Mouse (Mus musculus) lung, adult 18-20 months (tissue): ENCODE data around the gene Olfr881.

Source experiments
- DNase-seq, 2 experiments: peaks; one replicate each; pipeline ENCODE4 v3.0.0; 2022; ENCODE audit warnings: mixed read lengths in 2 of 2

Gene Olfr881

DNA sequence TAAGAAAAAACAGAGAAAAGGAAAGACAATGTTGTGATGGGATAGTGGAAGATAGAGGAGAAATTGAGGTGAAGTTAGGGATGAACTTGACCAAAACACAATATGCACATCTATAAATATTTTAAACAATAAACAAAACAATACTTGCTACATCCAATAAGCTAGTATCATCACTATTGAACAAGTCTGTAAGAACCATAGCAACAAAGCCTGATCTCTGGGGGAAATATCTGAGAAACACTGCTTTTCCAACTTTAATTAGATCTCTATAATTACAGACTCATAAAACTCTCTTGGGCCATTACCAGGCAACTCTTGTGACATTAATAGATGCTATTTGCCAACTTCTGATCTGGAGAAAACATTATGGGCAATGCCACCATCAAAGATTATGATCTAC lies at the start of gene Olfr881:
TSS of gene Olfr881 (plus strand) at position 301 of the 400 bp plus-strand sequence.
- DNase-seq = no peak

DNA sequence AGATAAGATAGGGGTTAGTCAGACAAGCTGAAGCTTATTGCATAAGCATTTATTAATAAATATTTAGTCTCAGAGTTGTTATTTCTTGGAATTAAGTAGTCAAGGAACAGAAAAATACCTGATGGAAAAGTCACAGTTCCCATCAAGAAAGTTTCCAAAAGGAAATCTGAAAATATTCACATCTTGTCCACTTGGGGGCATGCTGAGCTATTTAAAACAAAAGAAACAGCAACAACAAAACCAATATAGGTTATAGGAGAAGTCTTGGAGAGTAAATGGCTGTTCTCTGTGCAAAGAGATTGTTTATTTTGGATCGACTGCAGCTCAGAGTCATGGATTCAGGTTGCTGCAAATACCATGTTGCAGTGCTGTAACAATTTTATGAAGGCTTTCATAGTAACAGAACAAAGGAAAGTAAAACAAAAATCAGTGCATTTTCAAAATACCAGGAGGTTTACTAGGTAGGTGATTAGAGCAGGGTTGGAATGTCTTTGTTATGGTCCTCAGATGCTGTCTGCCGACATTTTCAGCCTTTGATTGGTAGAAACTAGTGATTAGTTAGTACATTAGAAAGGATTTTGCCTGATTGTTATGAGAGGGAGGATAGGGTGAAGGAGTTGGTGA lies 7.1 kb downstream of the Olfr881 start:
- no peak for DNase-seq

DNA sequence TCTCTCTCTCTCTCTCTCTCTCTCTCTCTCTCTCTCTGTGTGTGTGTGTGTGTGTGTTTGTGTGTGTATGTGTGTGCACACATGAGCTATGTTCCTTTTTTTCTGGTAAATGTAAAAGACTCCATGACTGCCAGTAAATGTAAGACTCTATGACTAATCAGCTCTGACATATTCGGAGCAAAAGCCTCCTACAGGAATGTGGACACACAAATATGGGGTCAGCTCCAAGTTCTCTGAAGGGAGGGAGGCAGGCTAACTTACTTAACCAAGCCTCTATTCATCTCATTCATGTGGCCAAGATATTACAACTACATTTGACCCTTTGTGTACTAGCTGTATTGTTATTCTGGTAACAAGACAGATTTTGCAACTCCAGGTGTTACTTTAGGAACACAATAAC lies 8.4 kb downstream of the Olfr881 start:
- no peak for DNase-seq

DNA sequence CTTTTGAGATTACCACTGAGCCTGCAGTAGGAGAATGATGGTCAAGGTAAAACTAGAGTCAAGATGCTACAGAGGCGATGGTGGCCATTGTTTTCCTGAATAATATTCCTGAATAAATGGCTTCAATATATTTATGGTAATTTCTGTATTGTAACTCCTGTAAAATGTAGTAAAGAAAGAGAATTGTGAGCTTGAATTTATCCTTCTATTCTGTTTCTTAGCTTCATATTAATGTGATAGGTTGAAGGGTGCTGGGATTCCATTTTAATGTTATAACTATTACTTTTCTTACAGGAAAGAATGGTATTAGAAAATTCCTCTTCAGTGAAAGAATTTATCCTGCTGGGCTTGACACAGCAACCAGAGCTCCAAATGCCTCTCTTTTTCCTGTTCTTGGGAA lies 33.9 kb downstream of the Olfr881 start, which contains the start of gene Olfr883:
TSS of gene Olfr883 (plus strand) at position 301 of the 400 bp plus-strand sequence.
- no peak for DNase-seq
